Mouse (Mus musculus) liver, embryonic 12.5 days (tissue): ENCODE results near the gene Castor2. TPM values are rescaled to one million over a fixed set of nuclear protein-coding genes. Genes with fewer than 3 reads are reported as not detected.

Experiments
- ATAC-seq: fragments of 200-750 bp; cut with Nextera tagmentation; 2 replicates; pipeline ENCODE4 v1.8.0; 2017; ENCODE audit warnings: moderate number of reproducible peaks, mild to moderate bottlenecking, moderate library complexity
- H3K27ac ChIP-seq: fragments of 300-500 bp; sonication (generic); 2 replicates; pipeline ENCODE4 v1.5.1; 2016; ENCODE audit warnings: mild to moderate bottlenecking
- H3K27me3 ChIP-seq: fragments of 300-500 bp; sonication (generic); replicated peaks from 2 replicates; pipeline ENCODE4 v1.6.1; 2016; ENCODE audit warnings: mild to moderate bottlenecking, moderate library complexity
- H3K36me3 ChIP-seq: fragments of 300-500 bp; sonication (generic); 2 replicates; pipeline ENCODE4 v1.6.1; 2016; ENCODE audit warnings: mild to moderate bottlenecking, moderate library complexity
- H3K4me1 ChIP-seq: fragments of 300-500 bp; sonication (generic); 2 replicates; pipeline ENCODE4 v1.6.1; 2016
- H3K4me2 ChIP-seq: fragments of 300-500 bp; sonication (generic); 2 replicates; pipeline ENCODE4 v1.6.1; 2016; ENCODE audit warnings: mild to moderate bottlenecking, moderate library complexity
- H3K4me3 ChIP-seq: fragments of 300-500 bp; sonication (generic); 2 replicates; pipeline ENCODE4 v1.5.1; 2016; ENCODE audit warnings: mild to moderate bottlenecking, moderate library complexity
- H3K9ac ChIP-seq: fragments of 300-500 bp; sonication (generic); 2 replicates; pipeline ENCODE4 v1.6.1; 2016; ENCODE audit warnings: mild to moderate bottlenecking, moderate library complexity
- H3K9me3 ChIP-seq: fragments of 300-500 bp; sonication (generic); replicated peaks from 2 replicates; pipeline ENCODE4 v1.6.1; 2016; ENCODE audit warnings: mild to moderate bottlenecking, moderate library complexity
- WGBS: fragments of 180-500 bp; shearing (Covaris S2); methylation state at CpG from one replicate; pipeline ENCODE4 v1.1.7; 2016; ENCODE audit not compliant: insufficient replicate concordance; 5-methylcytosine and 5-hydroxymethylcytosine counted together
- polyA plus RNA-seq: library from polyadenylated mRNA; unstranded; fragments of >200 nt; fragmentation: Nextera tagmentation; extraction: Ambion mirVana; gene quantifications from 2 replicates; pipeline ENCODE4 v1.2.1, GENCODE M21; 2016

Castor2 gene
- polyA plus RNA-seq, 1 experiment from 2014 or later, result 1.2 TPM

DNA sequence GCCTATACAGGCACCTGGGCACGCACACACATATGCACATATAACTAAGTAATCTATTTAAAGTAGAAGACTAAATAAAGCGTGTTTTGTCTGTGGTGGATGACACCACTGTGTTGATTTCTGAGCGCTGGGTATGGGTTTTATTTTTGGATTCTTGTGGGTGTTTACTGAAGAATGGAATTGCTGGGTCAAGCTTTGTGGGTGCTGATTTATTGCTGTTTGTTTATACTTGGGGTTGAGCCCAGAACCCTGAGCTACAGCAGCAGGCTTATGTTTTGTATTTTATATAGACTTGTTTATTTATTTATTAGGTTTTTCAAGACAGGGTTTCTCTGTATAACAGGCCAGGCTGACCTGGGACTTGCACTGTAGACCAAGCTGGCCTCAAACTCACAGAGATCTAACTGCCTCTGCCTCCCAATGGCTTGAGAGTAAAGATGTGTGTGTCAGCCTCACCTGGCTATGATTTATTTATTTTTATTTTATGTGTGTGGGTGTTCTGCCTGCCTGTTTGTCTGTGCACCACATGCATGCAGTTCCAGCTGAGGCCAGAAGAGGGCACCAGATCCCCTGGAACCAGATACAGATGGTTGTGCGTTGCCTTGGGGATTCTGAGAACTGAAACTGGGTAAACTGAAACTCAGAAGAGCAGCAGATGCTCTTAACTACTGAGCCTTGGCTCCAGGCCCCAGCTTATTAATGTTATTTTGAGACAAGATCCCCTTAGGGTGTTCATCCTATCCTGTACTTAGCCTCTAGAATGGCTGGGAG is 87.6 kb downstream of the Castor2 start:
- H3K27me3 ChIP-seq, result no peaks in the 10 kb centered on the region
- 68% methylated on average over 4 of the region's 4 CpGs for WGBS
- H3K9me3 ChIP-seq, result no peaks in the 10 kb centered on the region
- H3K9ac ChIP-seq, result no peak overlapping the region
- H3K4me2 ChIP-seq, result no peak overlapping the region
- H3K4me3 ChIP-seq, result no peak overlapping the region
- H3K27ac ChIP-seq, result no peak overlapping the region
- ATAC-seq, result no peak
- no peaks in the 10 kb centered on the region for H3K36me3 ChIP-seq
- H3K4me1 ChIP-seq, result peaks cover 29% of the 10 kb centered on the region

DNA sequence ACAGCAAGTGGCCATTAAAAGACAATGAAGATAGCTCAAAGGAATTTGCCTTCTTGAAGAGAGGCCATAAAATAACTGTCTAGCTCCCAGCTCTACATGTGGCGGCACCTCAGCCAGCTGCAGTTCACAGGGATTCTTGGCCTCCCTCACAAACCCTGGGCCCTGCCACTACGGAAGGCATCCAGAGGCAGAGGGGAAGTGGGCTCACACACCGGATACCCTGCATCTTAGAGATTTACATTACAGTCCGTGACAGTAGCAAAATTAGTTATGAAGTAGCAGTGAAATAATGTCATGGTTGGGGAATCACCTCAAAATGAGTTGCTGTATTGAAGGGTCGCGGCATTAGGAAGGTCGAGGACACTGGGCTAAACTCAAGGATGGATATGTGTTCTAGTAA is 89.1 kb downstream of the Castor2 start:
- ATAC-seq, result no peak
- Histone ChIP-seq H3K4me2 (no peak overlapping the region), H3K4me3 (no peak overlapping the region), H3K9me3 (no peaks in the 10 kb centered on the region), H3K4me1 (peaks cover 15% of the 10 kb centered on the region), H3K9ac (peak overlapping the region; percentile 9; the same call in 1 of the 2 replicates), H3K27me3 (no peaks in the 10 kb centered on the region), H3K27ac (no peak overlapping the region), H3K36me3 (peaks cover 10% of the 10 kb centered on the region)
- 60% methylated on average over 7 of the region's 7 CpGs for WGBS

DNA sequence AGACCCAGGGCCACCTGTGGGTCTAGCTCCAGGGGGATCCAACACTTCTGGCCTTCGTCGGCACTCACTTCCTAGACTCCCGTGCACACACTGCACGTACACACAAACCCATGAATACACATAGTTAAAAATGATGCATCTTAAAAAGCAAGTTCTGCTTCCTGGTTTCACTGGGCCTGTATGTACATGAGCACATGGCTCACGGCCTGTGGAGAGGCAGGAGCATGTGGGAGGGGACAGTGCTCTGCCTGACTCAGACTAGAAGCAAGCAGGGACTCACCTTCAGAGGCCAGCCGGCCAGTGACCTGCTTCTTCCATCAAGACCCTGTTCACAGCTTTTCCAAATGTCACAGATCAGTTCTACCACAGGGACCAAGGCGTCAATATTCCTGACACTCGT is 94.2 kb downstream of the Castor2 start:
- Histone ChIP-seq H3K27me3 (no peaks in the 10 kb centered on the region), H3K9me3 (no peaks in the 10 kb centered on the region), H3K9ac (no peak overlapping the region), H3K36me3 (peaks cover 34% of the 10 kb centered on the region), H3K4me2 (no peak overlapping the region), H3K27ac (0 out of 2 replicates have a peak overlapping the region, but pooled peaks have one; percentile 20), H3K4me3 (no peak overlapping the region), H3K4me1 (no peaks in the 10 kb centered on the region)
- no peak for ATAC-seq
- WGBS, result 74% methylated on average over 8 of the region's 8 CpGs

Other genes starting within 250 kb of the Castor2 start
- gene Rcc1l, start 77.1 kb downstream of the Castor2 start, polyA plus RNA-seq, result 28.6 and 33.5 TPM in 2 replicates
- gene Gtf2ird2, start 84.3 kb downstream of the Castor2 start, polyA plus RNA-seq, result 2.4 and 3.2 TPM in 2 replicates
- gene Ncf1, start 129.9 kb downstream of the Castor2 start, polyA plus RNA-seq, result 8.4 and 9.2 TPM in 2 replicates
- 65.4 and 65.6 TPM in 2 replicates for gene Gtf2i, start 215.0 kb downstream of the Castor2 start, polyA plus RNA-seq